Mouse (Mus musculus): Measurements from ENCODE around the gene Lamtor1.

DNA sequence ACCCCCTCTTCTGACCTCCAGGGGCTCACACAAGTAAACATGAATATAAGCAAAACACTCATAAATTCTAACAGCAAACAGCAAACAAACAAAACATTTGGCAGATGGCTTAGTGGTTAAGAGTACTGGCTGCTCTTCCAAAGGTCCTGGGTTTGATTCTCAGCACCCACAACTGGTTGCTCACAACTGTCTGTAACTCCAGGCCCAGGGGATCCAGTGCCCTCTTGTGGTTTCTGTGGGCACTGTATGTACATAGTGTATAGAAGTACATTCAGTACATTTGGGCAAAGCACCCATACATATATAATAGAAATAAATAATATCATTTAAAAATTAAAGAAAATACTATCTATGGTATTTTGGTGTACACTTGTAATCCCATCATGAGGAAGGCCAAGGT, 2.9 kb upstream of the Lamtor1 start:
- no peak for TF ChIP-seq CTCF (IDR thresholded peaks at IDR 0.05; ENCODE audit: low read depth)
- no peak for TF ChIP-seq EP300 (IDR thresholded peaks at IDR 0.05; ENCODE audit: low read depth)
